Mouse (Mus musculus) left cerebral cortex, adult 18-20 months (tissue): ENCODE data around the gene Rps11. TPM values are rescaled to one million over a fixed set of nuclear protein-coding genes. Genes with fewer than 3 reads are reported as not detected.
A peak's percentile ranks its signal among the peaks of the same experiment; 100 is the strongest.
"Not testable (repeated sequence)": the region's sequence is repeated elsewhere in the genome, so short reads cannot be mapped to it uniquely, and the experiment has no call there.

Experiments
- DNase-seq, 2 experiments: peaks; one replicate each; pipeline ENCODE4 v3.0.0; 2021 to 2022; ENCODE audit warnings: low spot score in 2 of 2, mixed read lengths in 1 of 2
- total RNA-seq, 2 experiments: library from RNA; stranded (reverse); gene quantifications; 2 replicates each; pipeline ENCODE4 v1.2.3; 2021

The Rps11 gene
- total RNA-seq, 2 experiments from 2014 or later = 474 to 479 TPM

DNA sequence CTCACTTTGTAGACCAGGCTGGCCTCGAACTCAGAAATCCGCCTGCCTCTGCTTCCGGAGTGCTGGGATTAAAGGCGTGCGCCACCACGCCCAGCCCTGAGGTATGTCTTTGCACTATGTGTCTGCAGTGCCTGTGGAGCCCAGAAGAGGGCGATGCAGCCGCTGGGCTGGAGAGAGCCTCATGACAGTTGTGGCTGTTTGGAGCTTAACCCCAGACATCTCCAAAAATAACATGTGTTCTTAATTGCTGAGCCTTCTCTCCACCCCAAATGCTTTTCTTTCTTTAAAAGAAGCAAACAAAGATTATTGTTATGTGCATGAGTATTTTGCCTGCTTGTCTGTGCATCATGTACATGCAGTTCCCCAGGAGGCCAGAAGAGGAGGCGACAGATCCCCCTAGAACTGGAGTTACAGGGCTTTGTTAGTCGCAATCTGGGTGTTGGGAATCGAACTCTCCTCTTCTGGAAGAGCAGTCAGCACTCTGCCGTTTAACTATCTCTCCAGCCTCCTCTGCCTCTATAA lies 30.8 kb upstream of the Rps11 start:
- DNase-seq = no peak

DNA sequence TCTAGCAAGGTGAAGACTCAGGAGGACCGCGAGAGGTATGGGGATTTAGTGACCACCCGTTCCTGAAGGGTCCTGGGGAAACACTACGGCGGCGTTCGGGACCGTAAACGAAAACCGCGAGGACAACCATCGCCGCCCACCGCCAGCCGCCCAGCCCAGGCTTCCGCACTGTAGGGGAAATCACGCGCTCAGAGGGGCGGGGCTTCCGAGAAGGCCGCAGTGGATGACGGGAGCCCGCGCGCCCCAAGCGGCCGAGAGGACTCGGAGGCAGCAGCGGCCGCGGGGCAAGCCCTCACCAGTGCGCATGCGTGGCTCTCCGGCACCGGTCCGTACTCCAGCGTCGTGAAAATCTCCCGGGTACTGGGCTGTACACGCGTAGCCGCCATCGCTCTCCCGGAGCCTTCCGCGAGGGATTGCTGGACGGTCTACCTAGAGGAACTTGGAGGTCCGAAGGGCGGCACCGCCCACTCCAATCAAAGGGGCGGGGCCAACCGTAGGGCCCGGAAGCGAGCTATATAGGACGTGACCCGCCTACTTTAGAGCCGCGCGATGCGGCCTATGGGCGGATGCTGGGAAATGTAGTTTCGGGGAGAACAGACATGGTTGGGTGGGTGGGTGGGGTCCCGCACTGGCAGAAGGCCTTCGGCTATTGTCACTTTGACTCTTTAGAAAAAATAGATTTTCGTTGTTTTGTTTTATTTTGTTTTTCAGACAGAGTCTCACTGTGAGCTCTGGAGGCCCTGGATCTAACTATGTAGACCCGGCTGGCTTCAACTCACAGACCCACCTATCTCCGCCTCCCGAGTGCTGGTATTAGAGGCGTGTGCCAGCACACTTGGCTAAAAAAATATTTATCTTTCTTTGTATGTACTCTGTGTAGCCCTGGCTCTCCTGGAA lies 30.1 kb upstream of the Rps11 start, which contains the start of the genes Pih1d1 and Aldh16a1:
Gene Pih1d1 (plus strand): TSS at position 208 of the 897 bp plus-strand sequence.
Gene Aldh16a1 (minus strand): TSS at position 489 of the 897 bp plus-strand sequence.
- peak; percentile 96 to 99 for DNase-seq

DNA sequence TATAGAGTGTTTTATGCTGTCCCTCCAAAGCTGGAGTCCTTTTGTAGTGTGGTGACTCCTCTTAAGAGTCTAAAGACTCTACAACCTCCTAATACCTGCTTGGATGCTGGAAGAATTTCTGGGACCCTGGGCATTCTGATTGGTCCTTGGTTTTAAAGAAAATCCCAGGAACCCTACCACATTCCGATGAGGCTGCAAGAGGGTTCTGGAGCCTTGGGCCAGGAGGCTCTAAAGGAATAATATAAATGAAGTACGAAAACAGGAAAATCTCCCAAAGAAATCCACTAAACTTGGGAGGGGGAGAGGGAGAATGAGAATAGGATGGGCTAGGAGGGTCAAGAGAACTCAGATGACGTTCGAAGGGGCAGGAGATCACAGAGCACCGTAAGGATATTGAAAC lies 29.3 kb upstream of the Rps11 start:
- DNase-seq = no peak

DNA sequence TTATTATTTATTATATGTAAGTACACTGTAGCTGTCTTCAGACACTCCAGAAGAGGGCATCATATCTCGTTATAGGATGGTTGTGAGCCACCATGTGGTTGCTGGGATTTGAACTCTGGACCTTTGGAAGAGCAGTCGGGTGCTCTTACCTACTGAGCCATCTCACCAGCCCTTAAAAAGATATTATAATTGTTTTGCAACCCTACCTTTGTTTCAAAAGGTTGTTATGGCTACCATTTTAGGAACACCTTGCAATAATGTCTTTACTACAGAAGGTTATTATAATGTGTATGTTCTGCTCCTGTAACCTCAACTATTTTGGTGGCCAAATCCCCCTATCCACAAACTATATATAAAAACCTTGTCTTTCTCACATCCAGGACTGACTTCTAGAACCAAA lies 28.8 kb upstream of the Rps11 start:
- not testable (repeated sequence) for DNase-seq

DNA sequence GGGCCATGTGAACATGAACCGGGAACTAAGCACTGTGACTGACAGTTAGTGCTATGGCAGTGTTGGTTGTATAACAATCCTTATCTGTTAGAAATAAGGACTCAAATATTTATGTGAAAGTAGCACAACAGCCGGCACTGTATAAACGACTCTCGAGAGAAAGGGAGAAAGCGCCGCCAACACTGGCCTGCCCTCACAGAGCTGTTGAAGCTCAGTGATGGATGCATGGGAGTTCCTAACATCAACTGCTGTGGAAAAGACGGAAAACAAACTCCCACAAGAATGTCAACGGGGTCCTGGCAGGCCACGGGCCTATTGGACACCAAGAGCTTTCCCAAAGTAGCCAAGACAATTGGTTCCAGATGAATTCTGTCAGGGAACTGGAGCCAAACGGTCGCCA lies 27.1 kb upstream of the Rps11 start:
- DNase-seq = no peak

DNA sequence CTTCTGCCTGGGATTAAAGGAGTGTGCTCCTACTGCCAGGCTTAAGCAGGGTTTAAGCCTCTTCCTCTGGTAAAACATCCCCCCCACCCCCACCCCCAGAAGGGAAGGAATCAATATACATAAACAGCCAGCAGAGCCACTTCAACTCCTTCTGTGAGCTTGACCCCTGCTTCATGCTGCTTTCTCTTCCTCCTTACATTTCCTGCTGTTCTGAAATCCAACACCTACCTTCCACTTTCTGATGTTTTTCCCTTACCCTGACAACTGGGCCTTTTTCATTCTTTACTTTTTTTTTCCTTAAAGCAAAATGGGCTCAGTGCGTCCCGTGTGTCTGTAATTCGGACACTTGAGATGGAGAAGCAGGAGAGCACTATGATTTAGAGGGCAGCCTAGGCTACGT lies 26.1 kb upstream of the Rps11 start:
- DNase-seq = no peak

DNA sequence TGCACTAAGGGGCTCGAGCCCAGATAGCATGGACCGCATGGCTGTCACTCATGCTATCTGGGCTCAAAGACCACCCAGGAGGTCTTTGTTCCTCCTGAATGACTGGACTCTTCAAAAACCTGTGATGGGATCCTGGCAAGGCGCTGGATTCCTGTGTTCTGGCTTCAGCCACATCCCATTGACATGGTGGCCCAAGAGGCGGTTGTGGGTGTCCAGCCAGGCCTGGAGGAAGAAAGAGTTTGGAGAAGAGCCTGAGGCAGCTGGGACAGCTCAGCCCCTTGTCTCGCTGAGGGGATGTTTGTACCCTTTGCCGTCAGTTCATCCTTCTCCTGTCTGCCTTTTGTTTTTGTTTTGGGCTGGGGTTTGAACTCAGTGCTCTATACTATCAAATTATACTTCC lies 25.3 kb upstream of the Rps11 start:
- no peak for DNase-seq

DNA sequence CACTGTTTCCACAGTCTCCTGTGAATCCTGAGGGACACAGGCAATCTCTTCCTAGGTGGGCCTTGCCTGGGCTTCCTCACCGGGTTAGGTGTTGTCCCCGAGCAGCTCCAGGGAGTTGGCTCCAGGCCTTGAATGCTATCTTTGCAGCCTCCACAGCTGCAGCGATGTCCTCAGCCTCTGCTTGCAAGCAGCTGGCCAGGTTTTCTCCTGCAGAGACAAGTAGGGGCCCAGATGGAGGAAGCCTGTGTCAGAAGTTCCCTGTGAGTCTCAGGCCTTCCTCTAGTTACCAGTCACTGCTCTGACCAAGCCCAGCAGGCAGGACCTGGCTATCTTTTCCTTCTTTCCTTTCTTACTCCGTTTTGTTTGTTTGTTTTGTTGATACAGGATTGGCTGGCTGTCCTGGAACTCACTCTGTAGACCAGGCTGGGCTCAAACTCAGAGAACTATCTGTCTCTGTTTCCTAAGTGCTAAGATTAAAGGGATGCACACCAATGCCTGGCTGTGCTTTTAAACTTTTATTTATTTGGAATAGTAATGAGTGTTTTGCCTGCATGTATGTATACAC lies 24.4 kb upstream of the Rps11 start:
- no peak for DNase-seq

DNA sequence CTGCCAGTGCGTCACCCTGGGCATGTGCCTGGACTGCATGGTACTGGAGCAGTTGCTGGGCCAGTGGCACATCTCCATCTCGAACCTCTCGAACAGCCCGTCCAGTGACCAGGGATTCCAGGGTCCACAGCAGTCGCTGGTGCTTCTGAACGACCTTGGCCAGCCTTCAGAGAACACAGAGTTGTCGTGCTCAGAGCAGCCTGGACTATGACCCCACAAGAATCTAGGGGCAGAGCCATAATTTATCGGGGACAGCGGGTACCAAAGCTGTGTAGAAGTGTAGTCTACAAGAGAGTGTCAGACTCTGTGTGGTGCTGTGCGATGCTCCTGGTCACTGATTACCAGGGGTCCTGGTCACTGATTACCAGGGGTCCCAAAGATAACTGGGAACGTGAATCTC lies 23.7 kb upstream of the Rps11 start:
- no peak for DNase-seq

DNA sequence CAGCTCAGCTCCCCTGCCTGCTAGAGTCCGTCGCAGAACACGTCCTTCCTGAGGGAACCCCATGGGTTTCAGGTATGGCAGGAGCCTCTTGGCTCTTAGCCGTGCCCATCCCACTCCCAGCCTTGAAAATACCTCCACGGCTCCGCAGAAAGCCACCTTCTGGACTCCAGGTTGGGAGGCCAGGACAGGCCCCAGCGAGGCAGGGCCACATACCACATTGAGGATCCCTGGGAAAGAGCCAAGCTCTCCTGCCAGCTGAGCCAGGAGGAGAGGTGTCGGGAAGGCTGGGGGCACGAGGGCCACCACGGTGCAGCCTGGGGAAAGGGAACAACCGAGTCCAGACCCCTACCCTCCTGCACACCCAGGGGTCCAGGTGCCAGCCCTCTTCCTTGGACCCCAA lies 23.0 kb upstream of the Rps11 start:
- DNase-seq = no peak

DNA sequence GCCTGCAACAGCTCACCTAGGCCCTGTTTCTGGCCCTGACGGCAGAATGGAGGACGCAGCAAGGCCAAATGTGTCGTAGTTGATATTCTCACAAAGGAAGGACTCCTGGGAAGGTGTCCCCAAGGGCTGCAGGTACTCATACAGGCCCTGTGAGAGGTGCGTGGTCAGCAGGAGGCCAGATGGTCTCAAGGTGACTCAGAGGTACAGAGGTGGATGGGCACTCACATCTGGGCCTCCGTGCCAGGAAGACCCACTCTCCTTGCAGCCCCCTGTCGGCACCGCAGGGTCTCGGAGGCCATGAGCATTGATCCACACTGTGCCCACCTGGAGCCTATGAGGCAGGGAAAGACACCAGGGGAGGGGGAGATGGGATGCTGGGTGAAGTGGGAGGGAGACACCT lies 21.2 kb upstream of the Rps11 start:
- DNase-seq = no peak

DNA sequence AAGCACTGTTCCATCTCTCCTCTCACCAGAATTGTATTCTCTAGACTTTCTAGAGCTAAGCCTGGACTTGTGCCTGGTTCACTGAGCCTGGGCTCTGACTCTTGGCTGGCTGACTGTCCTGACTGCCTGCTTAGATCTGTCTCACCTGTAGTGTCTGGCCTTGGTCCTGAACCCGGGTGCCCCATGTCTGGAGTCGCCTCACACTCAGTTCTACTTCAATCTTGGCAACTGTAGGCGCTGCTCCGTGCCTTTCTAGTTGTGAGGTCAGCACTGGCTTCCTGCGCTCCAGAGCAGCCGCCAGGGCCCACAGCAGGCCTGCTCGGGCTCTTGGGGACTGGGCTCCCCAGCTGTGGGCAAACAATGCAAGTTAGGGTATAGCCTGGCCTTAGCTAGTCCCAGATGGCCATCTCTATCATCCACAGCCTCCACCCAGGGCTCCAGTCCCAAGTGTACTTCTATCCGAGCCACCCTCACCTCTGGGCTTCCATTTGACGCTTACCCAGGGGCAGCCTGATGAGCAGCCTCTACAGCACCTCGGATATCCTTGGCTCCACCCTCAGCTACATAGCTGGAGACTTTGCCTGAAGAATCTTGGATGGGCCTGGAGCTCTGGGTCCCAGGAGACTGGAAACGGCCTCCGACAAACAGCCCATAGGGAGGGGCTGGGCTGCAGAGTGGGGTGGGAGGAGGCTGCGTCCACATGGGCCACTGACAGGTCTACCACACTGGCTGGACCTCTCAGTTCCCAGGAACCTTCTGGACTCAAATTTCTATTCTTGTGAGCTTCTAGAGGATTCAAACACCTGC lies 20.3 kb upstream of the Rps11 start:
- DNase-seq = no peak

DNA sequence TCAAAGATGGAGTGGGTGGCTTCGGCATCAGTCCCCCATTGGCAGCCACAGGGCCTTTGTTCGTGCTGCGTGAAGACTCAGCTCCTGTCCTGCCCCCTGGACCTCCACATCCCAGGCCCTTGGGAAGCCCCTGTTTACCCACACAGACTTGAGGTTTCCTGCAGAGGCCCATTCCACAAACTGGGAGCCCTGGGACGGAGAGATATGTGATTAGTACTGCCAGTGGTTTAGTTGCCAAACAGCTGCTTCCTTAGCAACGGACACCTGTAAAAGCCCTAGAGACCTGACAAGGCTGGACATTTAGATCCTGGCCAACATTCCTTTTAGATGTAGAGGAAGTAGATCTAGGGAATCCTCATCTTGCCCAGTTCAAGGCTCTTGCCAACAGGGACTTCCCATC lies 17.7 kb upstream of the Rps11 start:
- no peak for DNase-seq

DNA sequence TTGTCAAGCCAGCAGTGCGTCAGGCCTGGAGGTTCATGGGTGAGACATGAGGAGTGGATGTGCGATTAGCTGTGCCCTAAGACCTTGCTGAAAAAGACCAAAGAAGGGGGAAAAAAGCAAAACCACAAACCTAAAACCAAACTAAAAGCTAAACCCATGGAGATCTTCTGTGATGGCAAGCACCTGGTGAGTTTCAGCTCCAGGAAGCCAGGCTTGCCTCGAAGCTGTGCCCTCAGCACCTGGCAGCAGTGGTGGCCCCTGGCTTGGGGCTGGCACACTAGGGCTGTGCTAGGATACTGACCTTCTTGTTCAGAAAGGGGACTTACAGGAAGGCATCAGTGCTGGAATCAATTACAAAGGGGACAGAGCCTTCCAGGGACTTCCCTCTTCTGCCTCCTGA lies 17.1 kb upstream of the Rps11 start:
- no peak for DNase-seq

DNA sequence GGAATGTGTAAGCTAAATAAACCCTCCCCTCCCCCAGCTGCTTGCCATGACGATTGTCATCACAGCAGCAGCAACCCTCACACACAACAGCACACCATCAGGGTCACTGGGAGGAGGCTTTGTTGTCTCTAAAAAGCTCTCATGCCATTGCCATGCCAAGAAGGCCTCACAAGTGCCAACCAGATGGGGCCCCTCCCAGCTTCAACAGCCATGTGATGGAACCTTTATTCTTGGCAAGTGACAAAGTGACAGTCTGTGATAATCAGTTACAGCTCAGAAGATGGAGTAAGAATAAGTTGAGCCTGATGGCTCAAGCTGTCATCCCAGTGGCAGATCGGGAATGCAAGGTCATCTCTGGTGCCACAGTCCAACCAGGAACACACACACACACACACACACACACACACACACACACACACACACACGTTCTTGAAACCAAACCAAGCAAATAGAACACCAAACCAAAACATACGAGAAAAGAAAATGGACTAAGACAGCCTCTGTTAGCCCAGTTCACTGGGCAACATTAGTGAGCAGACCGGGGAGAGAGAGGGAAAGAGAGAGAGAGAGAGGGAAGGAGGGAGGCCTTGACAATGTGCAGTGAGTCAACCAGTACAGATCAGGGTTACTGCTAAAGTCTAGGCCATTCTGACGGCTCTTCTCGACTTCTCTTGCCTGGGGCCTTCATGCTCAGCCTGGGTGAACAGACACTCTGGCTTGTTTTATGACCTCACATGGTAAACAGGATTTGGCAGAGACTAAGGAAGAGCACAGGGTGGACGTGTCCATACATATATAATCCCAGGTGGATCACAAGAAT lies 15.9 kb upstream of the Rps11 start:
- DNase-seq = no peak

DNA sequence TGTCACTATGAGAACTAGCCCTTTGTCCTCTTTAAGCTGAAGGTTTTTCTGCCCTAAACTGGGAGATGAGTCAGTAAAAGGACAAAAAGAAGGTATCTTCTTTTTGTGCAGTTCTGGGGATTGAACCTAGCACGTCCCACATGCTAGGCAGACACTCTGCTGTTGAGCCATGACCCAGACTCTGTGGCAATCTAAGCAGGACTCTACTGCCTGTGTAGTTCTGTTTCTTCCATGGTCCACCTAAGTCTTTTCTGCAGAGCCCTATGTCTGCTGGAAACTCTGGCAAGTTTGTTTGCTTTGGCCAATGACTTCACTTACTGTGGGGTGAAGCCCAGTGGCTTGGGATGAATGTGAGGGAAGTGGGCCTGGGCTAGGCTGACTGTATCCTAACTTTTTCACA lies 14.2 kb upstream of the Rps11 start:
- no peak for DNase-seq

DNA sequence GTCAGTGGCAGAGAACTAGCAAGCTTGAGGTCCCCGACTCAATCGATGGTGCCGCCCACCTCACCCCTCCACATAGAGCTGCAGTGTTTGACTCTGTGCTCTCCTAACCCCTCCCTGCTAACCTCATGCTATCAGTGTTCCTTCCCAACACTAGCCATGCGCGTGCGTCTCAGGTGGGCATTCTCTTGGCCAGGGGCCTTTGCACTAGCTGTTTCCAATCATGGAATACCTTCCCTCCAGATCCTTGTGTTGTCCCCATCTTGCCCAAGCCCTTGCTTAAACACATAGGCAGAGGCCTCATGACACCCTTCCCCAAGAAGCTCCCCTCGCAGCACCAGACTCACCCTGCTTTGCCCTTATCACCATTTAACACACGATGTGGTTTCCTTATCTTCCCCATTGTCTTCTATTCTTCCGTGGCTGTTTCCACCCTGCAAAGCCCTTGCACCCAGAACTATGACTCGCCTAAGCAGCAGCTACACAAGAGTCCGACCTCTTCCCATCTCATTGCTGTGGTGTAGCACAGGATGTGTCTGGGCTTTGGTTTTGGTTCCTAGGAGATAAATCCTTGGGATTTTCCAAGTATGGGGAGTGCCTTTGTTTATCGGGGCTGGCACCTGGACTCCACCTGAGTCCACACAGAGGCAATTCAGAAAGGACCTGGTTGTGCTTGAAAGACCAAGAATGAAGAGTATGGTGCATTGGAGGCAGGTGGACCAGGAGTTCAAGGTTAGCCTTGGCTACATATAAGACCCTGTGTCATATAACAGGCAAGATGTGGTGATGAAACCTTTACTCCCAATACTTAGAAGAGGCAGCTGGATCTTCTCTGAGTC lies 13.2 kb upstream of the Rps11 start:
- no peak for DNase-seq

DNA sequence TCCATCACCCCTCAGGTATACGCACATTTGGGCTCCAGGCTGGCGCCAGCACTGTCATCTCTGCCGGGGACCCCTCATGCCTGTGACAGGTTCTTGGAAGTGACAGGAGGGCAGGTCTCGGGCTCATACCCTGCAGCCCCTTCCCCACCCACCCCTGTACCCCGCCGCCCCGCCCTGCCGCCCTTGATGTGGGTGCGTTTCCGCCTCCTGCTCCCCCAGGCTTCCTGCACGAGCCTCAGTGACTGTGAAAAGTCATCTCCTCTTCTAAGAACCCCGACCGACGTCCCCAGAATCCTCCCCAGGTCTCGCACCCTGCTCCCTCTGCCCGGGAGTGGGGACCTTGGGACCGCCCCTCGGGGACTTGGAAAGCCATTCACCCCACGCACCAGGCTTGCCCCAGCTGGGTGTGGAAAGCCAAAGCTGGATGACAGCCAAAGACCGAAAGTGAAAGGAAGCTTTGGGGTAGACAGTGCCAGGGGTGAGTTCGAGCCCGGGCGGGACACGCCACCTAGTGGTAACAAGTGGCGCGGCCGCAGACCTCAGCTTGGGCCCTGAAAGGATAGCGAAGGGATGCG lies 11.8 kb upstream of the Rps11 start, which contains the start of the genes Gm45713 and Flt3l:
Gene Gm45713 (minus strand): TSS at position 239 of the 575 bp plus-strand sequence.
Gene Flt3l (minus strand): TSS at position 440 of the 575 bp plus-strand sequence.
- peak; percentile 87 to 90 for DNase-seq

DNA sequence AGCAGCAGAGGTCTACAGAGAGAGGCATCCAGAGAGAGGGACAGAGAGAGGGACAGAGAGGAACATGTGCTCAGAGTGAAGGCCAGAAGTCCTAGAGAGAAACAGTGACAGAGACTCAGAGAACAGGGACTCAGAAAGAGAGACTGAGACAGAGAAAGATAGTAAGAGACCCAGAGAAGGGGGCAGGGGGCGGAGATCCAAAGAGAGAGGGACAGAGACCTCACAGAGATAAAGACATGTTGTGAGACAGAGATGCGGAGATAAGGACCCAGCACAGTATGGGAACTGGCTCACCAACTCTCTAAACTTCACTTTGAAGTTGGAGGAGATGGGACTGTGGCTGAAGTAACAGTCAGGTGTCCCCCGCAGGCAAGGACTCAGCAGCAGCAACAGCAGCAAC lies 11.1 kb upstream of the Rps11 start:
- no peak for DNase-seq
